Mouse (Mus musculus) naive thymus-derived CD4-positive, alpha-beta T cell, adult 5 months (primary cell): ENCODE measurements around the gene Adora1. TPM values are rescaled to one million over a fixed set of nuclear protein-coding genes. Genes with fewer than 3 reads are reported as not detected.

ENCODE experiments used
- polyA plus RNA-seq: library from polyadenylated mRNA; unstranded; fragments of 100-300 nt; shearing (Covaris generic); gene quantifications from one replicate; pipeline ENCODE4 v1.2.1, GENCODE M21; 2017

Adora1 gene
- not detected for polyA plus RNA-seq

GRCm38 (mm10) chr1:134235391-134235921 is at the start of gene Adora1:
TSS of gene Adora1 (minus strand) at chr1:134235431.

DNA sequence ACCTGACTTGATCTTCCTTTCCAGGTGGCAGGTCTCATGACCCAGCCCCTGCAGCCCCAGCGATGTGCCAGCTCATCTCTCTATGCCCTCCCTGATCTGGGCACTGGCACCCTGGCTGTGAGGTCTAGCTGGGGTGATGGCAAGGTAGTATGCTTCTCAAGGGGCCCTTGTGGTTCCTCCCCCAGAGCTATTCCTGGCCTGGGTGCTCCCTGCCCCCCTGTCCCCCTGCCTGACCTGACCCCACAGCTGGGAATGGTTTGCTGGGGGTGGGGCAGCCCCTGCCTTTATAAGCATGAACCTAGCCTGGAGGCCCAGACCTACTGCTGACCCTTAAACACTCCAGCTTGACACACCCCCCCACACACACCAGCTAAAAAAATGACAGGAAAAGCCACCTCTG is 42.1 kb downstream of the Adora1 start, which contains the start of gene Mybph:
Gene Mybph, plus strand, starts transcription at position 323 of the 400 bp plus-strand sequence.

DNA sequence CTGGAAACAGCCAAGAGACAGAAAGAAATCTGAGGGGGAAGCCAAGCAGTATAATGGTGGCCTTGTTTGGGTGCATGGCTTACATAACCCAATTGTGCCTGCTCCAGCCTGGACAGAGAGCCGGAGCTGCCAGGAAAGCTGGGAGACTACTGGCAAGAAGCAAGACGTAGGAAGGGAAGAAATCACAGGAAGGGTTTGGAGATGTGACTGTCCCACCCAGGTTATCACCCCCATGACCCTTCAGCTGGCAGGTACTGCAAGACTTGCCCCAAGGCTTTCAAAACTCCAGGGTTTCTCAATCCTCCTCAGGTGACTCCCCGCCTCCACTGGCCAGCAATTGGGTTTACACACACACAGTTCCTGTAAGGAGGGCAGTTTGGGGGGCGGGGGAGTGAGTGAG is 53.2 kb downstream of the Adora1 start, which contains the start of gene Chil1:
Gene Chil1, plus strand, starts transcription at position 152 of the 400 bp plus-strand sequence.

Other genes starting within 250 kb of the Adora1 start
- gene Fmod, start 198.2 kb downstream of the Adora1 start, polyA plus RNA-seq, result not detected
- gene Btg2, start 156.3 kb downstream of the Adora1 start, polyA plus RNA-seq, result 250 TPM
- not detected for gene Chit1, start 124.2 kb downstream of the Adora1 start, polyA plus RNA-seq
- gene Chil1, start 53.3 kb downstream of the Adora1 start, polyA plus RNA-seq, result not detected
- gene Mybph, start 42.0 kb downstream of the Adora1 start, polyA plus RNA-seq, result not detected
- not detected for gene Myog, start 54.6 kb upstream of the Adora1 start, polyA plus RNA-seq
- gene Ppfia4, start 97.5 kb upstream of the Adora1 start, polyA plus RNA-seq, result not detected
- gene Tmem183a, start 126.5 kb upstream of the Adora1 start, polyA plus RNA-seq, result 134 TPM
- not detected for gene 4933406M09Rik, start 150.5 kb upstream of the Adora1 start, polyA plus RNA-seq
- gene Cyb5r1, start 170.1 kb upstream of the Adora1 start, polyA plus RNA-seq, result 19.3 TPM
- 126 TPM for gene Adipor1, start 179.9 kb upstream of the Adora1 start, polyA plus RNA-seq
- 25.3 TPM for gene Klhl12, start 220.1 kb upstream of the Adora1 start, polyA plus RNA-seq